Mouse (Mus musculus): ENCODE data around the gene Acrbp.

- TF ChIP-seq CTCF (IDR thresholded peaks at IDR 0.05; ENCODE audit: extremely low read depth, insufficient read depth, insufficient read length, insufficient replicate concordance) = peak; percentile 72; the same call in 1 of the 2 replicates
- no peak for TF ChIP-seq POLR2A (IDR thresholded peaks at IDR 0.05; ENCODE audit: low read depth, low read length)
Observed at GRCm38 (mm10) chr6:125046691-125047090, 2.8 kb upstream of the Acrbp start.
